Mouse (Mus musculus) bone marrow, adult 2 months (tissue): ENCODE data around the gene Nnat.

Experiments used
- CTCF ChIP-seq: fragments of 200-500 bp; IDR thresholded peaks from 2 replicates; pipeline ENCODE4 v1.5.1; 2011; ENCODE audit warnings: low read length, control low read depth; ENCODE audit not compliant: control insufficient read depth, insufficient read depth
- POLR2A ChIP-seq: fragments of 200-500 bp; IDR thresholded peaks from 2 replicates; pipeline ENCODE4 v1.6.1; 2011; ENCODE audit warnings: low read depth, mild to moderate bottlenecking, control low read depth, low read length, borderline replicate concordance; ENCODE audit not compliant: control insufficient read depth

- TF ChIP-seq POLR2A (no peak), CTCF (no peak)
These were observed 3.7 kb upstream of the Nnat start for GRCm38 (mm10) chr2:157556074-157556698.
